In the genomic region with DNA sequence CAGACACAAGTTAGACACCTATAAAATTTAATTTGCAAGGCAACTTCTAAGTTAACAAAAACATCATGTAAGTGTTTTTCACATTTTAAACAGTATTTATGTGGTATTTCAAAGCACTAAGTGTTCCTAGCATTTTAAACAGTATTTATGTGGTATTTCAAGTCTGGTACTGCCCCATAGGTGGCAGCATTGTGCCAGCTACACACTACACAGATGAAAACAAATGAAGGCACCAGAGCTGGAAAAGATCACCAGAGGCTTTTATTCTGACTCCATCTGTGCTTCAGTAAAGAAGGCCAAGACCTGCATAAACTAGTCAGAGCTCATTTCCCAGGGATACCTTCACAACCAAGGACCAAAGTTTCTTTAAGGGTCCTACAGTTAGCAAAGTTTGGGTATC, we compare ENCODE assay signal across 8 mouse cellular contexts. TPM values are rescaled to one million over a fixed set of nuclear protein-coding genes. Genes with fewer than 3 reads are reported as not detected.
DNase-seq lines count a peak whose midpoint lies in the region; ATAC-seq and TF ChIP-seq lines count a peak whose summit lies in the region.

No protein-coding gene starts in this region.

- no peak overlapping the region for H3K4me2 ChIP-seq in forebrain, embryonic 15.5 days (replicated peaks)
- no peak overlapping the region for H3K4me2 ChIP-seq in hindbrain, embryonic 13.5 days
- no peak overlapping the region for H3K4me2 ChIP-seq in lung, postnatal 0 days (replicated peaks; ENCODE audit: low read depth, low read length)

- peak; percentile 92 for ATAC-seq in forebrain, embryonic 15.5 days (replicated peaks)
- peak; percentile 71 for ATAC-seq in hindbrain, embryonic 13.5 days (ENCODE audit: low FRiP score)
- peak; percentile 77 for ATAC-seq in lung, postnatal 0 days

- no peak overlapping the region for H3K4me3 ChIP-seq in heart, embryonic 10.5 days
- H3K4me3 ChIP-seq in forebrain, embryonic 15.5 days = no peak overlapping the region
- no peak overlapping the region for H3K4me3 ChIP-seq in hindbrain, embryonic 13.5 days
- H3K4me3 ChIP-seq in lung, postnatal 0 days (ENCODE audit: low read depth, low read length) = no peak overlapping the region

- DNase-seq in heart, adult 18-20 months = peak; percentile 55 to 80
- DNase-seq in heart, embryonic 10.5 days (ENCODE audit: low spot score) = no peak
- DNase-seq in cerebellum, adult 18-20 months = peak; percentile 74 to 84
- DNase-seq in layer of hippocampus, adult 9-10 months (ENCODE audit: low spot score) = peak; percentile 87
- peak; percentile 89 for DNase-seq in lung, postnatal 0 days (ENCODE audit: low spot score)
- DNase-seq in retina, adult 2 months (ENCODE audit: low read depth, low spot score) = peak; percentile 62

- no peak overlapping the region for H3K27ac ChIP-seq in heart, embryonic 10.5 days
- no peak overlapping the region for H3K27ac ChIP-seq in forebrain, embryonic 15.5 days (replicated peaks)
- 0 out of 2 replicates have a peak overlapping the region, but pooled peaks have one; percentile 23 for H3K27ac ChIP-seq in hindbrain, embryonic 13.5 days
- no peak overlapping the region for H3K27ac ChIP-seq in lung, postnatal 0 days (ENCODE audit: low read length)

- no peaks in the 10 kb centered on the region for H3K27me3 ChIP-seq in heart, embryonic 10.5 days (ENCODE audit: insufficient read depth, poor library complexity, severe bottlenecking)
- no peaks in the 10 kb centered on the region for H3K27me3 ChIP-seq in forebrain, embryonic 15.5 days
- H3K27me3 ChIP-seq in hindbrain, embryonic 13.5 days = no peaks in the 10 kb centered on the region
- no peaks in the 10 kb centered on the region for H3K27me3 ChIP-seq in lung, postnatal 0 days (replicated peaks; ENCODE audit: insufficient read depth, low read length)

- no peaks in the 10 kb centered on the region for H3K9me3 ChIP-seq in heart, embryonic 10.5 days
- H3K9me3 ChIP-seq in forebrain, embryonic 15.5 days = no peaks in the 10 kb centered on the region
- H3K9me3 ChIP-seq in hindbrain, embryonic 13.5 days = no peaks in the 10 kb centered on the region
- no peaks in the 10 kb centered on the region for H3K9me3 ChIP-seq in lung, postnatal 0 days (ENCODE audit: low read length)

- H3K36me3 ChIP-seq in heart, embryonic 10.5 days = no peaks in the 10 kb centered on the region
- H3K36me3 ChIP-seq in forebrain, embryonic 15.5 days = no peaks in the 10 kb centered on the region
- no peaks in the 10 kb centered on the region for H3K36me3 ChIP-seq in hindbrain, embryonic 13.5 days
- no peaks in the 10 kb centered on the region for H3K36me3 ChIP-seq in lung, postnatal 0 days (ENCODE audit: insufficient read depth, low read length)

- H3K9ac ChIP-seq in forebrain, embryonic 15.5 days (replicated peaks) = no peak overlapping the region
- no peak overlapping the region for H3K9ac ChIP-seq in hindbrain, embryonic 13.5 days
- H3K9ac ChIP-seq in lung, postnatal 0 days (replicated peaks; ENCODE audit: low read depth) = no peak overlapping the region

- peak; percentile 87 for TF ChIP-seq CTCF in lung, postnatal 0 days (IDR thresholded peaks at IDR 0.05)

- TF ChIP-seq EP300 in lung, postnatal 0 days (IDR thresholded peaks at IDR 0.05) = 0 out of 2 replicates have a peak, but pooled peaks have one; percentile 36

- H3K4me1 ChIP-seq in heart, embryonic 10.5 days = 0 out of 2 replicates have a peak, but pooled peaks cover 8% of the 10 kb centered on the region
- no peaks in the 10 kb centered on the region for H3K4me1 ChIP-seq in forebrain, embryonic 15.5 days
- H3K4me1 ChIP-seq in hindbrain, embryonic 13.5 days (replicated peaks) = peaks cover 5% of the 10 kb centered on the region; the same call in 1 of the 2 replicates
- H3K4me1 ChIP-seq in lung, postnatal 0 days (ENCODE audit: insufficient read depth, low read depth, low read length) = no peaks in the 10 kb centered on the region

RNA-seq across cellular contexts. Expression of gene Hacd1, which starts 7.6 kb away (rescaled TPM):
- total RNA-seq in heart, adult 18-20 months (2021) = 10 to 100 TPM; 56.6 to 62.7 TPM
- 190 and 271 TPM in 2 replicates for polyA plus RNA-seq in heart, embryonic 10.5 days (2016; fragmentation: Nextera tagmentation; extraction: Ambion mirVana)
- 50.8 and 55.1 TPM in 2 replicates for polyA plus RNA-seq in forebrain, embryonic 15.5 days (2015; fragmentation: Nextera tagmentation; extraction: Ambion mirVana)
- 72.5 and 73.1 TPM in 2 replicates for polyA plus RNA-seq in hindbrain, embryonic 13.5 days (2015; fragmentation: Nextera tagmentation; extraction: Ambion mirVana)
- 105 and 106 TPM in 2 replicates for polyA plus RNA-seq in lung, postnatal 0 days (2015; fragmentation: Nextera tagmentation; extraction: Ambion mirVana)

RNA-seq across cellular contexts. Expression of gene Stam, which starts 25.5 kb away (rescaled TPM):
- 10 to 100 TPM; 26.6 to 26.9 TPM for total RNA-seq in heart, adult 18-20 months (2021)
- 67.3 and 72.6 TPM in 2 replicates for polyA plus RNA-seq in heart, embryonic 10.5 days (2016; fragmentation: Nextera tagmentation; extraction: Ambion mirVana)
- polyA plus RNA-seq in forebrain, embryonic 15.5 days (2015; fragmentation: Nextera tagmentation; extraction: Ambion mirVana) = 116 and 128 TPM in 2 replicates
- 116 and 119 TPM in 2 replicates for polyA plus RNA-seq in hindbrain, embryonic 13.5 days (2015; fragmentation: Nextera tagmentation; extraction: Ambion mirVana)
- 46.7 and 51.8 TPM in 2 replicates for polyA plus RNA-seq in lung, postnatal 0 days (2015; fragmentation: Nextera tagmentation; extraction: Ambion mirVana)
